Mouse (Mus musculus) adipocyte (in vitro differentiated cells): ENCODE data around the gene Gm21973.

Experiments used
- DNase-seq: peaks from one replicate; pipeline ENCODE4 v3.0.0-alpha.2; 2016; ENCODE audit warnings: low spot score

Gene Gm21973

DNA sequence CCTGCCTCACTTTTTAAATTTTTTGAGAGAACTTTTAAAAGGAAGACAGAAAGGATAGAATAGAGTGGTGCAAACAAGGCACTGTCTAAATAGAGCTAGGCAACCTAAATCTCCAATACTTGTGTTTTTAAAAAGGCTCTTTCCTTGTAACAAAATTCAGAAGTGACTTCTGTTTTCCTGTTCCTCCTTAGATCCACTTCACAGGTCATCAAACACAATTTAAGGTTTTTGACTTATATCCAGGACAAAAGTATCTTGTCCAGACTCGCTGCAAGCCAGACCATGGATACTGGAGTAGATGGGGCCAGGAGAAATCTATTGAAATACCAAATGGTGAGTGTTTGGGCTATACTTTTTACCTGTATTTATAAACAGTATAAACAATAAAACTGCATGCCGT lies at the start of gene Gm21973:
Gene Gm21973, plus strand, starts transcription at position 301 of the 400 bp plus-strand sequence.
- no peak for DNase-seq

DNA sequence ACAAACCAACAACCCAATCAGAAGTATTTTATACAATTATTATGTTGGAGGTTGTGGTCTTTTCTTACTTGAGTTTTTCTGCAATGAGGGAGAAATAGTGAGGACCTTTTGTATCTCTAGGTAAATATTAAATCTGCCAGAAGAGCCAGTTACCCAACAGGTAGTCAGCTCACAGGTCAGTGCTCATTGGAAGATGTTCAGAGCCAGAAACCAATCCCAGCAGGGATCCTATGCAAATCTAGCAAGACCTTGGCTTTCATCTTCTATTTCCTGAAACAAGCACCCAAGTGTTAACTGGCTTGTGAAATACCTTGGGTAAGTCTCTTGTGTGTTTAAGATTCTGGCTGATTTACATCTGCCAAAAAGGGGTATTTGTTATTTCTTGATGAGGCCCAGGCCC lies 48.8 kb upstream of the Gm21973 start:
- DNase-seq: no peak

DNA sequence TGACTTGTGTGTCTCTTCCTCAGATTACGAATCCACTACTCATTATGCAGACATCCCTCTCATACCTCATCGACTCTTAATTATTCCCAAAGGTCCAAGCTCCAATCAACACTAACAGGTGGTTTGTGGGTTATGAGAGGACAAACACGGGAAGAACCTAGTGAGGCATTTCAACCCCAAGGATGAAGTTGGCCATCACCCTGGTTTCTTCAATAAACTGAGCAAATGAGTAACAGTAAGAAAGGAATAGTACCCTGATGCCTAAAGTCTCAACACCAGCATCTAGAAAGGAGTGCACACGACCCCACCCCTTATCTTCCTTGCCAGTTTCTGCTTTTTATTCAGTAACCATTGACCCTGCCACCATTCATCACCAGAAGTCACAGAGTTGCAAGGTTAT lies 47.7 kb upstream of the Gm21973 start:
- DNase-seq: no peak

DNA sequence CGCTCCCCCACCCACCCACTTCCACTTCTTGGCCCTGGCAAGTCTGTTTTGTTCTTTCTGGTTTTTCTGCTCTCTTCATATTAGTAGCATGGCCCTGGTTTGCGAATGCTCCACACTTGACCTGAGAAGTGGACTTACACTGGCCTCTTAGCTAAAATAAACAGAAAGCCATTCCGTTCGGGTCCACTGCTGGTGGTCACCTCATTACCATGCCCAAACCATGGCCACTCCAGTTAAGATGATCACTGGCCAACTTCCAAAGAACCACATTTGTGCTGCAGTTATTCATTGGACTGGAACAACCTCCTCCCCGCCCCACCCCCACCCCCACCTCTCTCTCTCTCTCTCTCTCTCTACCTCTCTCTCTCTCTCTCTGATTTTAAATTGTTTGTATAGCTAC lies 43.6 kb upstream of the Gm21973 start:
- no peak for DNase-seq

DNA sequence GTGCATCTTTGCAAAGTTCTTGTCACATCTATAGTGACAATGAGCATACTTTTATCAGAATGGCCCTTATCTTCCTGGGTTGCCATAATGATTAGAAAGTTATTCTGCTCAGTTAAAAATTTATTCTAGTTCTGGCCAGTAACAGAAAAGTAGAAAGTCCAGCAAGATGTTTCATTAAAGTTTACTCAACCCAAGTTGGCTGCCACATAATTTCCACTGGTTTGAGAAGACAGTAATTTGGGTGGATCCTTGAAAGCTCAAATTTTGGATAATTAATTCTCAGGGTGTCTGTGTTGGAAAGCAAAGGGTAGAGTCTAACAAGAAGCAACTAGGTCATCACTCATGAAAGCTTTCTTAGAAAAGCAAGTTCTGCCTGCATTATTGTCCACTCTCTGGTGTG lies 41.5 kb upstream of the Gm21973 start:
- DNase-seq: no peak

DNA sequence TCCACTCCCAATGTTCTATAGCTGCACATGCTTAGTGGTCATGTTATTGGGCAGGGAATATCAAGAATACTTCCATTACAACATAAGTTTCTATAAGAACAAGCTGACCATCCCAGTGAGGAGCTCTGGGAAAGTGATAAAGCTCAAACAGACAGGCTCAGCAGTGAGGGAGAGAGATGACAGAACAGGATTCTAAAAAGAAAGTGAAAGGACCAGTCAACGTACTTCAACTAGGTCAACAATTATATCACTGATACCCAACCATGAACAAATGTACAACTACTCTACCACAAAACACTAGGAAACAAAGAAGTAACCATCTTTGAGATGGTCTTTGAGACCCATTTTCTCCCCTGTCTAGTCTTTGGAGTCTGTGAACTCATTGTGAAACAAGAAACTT lies 28.6 kb upstream of the Gm21973 start:
- DNase-seq: no peak

DNA sequence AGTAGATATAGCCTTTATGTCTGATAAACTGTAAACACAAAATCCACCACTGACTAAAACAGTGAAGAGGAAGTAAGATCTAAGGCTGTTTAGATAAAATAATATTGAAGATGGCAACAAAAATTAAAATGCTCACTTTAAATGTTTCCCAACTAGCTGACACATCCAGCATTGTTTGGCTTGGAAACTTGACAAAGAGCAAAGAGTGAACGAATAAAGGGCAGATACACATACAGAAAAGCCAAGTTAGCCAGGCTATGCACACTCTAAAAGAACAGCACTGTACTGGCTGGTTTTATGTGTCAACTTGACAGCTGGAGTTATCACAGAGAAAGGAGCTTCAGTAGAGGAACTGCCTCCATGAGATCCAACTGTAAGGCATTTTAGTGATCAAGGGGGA lies 27.1 kb upstream of the Gm21973 start:
- DNase-seq: peak; percentile 75

DNA sequence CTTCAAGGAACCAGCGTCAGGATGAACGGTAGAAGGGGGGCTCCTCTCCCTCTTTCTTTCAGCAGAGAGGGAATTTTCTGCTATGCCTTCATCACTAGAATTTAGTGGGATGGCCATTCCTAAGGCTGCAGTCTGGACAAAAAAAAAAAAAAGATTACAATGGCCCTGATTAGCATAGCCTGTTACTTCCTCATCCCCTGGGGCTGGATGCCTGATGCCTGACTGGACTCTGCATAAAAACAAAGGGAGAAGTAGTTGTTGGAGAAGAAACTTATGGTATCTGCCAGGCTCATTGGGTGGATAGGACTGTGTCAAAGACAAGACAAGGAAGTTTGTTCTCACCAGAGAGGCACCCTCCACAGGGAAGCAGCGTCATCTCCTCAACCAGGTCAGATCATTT lies 25.7 kb upstream of the Gm21973 start:
- no peak for DNase-seq

DNA sequence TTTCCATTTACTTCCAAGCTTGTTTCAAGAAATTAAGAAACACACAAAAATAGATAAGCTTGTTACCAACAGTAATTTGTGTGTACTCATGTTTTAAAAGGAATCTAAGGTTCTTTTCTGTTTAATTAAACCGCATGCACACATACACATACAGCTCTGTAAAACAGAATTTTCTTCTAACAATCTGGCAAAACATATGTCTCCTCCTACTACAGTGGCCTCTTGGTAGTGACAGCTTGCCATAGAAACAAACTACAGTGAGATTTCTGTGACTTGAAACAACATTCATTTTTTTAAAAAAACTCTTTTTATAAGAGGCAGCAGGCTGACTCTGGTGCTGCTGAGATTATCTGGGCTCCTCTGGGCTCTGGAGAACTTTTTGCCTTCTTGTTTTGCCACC lies 18.7 kb upstream of the Gm21973 start:
- DNase-seq: no peak

DNA sequence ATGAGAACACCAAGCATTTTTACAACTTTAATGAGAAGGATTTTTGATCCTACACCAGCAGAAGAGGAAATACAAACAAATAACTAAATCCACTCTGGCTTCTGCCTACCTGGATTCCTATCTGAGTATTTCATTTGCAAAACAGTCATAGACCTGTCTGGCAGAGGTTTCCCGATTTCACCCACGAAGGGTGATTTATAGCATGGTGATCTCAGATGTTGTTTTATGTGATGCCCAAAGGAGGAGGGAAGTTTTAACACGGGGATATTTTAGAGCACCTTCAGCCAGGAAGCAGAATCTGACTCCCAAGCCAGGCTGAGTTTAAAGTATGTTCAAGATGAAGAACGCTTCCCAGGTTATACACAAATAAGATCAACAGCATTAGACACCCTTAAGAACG lies 13.4 kb upstream of the Gm21973 start:
- DNase-seq: no peak

DNA sequence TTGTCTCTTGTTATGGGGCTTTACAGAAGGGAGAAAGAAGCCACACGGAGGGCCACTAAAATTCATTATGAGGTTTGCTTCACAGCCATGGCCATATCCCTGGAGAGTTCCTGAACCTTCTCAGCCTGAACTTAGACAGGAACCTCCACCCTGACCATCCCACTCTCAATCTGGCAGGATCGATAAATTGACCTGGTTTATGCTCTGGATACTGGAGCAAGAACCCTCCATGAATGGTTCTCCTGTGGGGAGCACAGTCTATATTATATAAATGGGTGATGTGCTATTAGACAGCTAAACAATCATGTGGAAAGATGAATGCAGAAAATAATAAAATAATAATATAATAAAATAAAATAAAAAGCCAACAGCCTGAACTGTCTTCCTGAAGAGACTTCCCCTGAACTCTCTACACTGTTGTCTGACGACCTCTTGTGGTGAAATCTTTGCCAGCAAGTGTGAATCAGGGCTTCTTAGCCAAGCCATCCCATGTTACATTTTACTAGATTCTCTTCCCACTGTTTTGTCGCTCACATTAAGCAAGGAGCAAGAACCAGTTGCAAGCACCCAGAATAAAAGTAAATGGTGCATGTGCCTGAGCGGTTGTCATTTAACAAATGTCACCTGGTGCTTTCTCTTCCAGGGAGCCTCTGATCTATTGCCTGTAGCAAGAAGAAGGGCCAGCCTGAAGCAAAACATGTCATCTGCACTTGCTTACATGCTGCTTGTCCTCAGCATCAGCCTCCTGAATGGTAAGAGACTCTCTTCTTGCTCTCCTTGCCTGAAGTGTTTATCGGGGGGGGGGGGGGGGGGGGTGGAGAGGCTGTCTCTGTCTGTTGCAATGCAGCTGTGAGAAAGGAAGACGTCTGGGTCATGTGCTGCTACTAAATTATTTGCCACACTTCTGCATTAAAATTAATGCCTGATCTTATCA lies 11.4 kb upstream of the Gm21973 start:
- peak; percentile 61 for DNase-seq

DNA sequence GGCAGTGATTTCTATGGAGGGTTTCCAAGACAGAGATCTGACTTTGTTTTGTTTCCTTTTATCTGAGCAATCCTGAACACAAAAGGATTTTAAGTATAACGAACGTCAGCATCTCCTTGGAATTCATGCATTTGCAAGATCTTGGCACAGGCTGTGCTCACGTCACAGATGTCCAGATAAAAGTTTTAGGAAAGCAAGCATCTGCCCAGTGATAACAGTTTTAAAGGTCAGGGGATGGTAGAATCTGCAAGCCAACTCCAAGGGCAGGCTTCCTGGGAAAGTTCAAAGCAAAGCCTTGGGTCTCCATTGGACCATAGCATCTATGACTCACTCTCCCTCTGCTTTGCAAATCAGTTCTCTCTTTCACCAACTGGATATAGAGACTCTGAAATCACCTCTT lies 5.4 kb downstream of the Gm21973 start:
- DNase-seq: no peak

DNA sequence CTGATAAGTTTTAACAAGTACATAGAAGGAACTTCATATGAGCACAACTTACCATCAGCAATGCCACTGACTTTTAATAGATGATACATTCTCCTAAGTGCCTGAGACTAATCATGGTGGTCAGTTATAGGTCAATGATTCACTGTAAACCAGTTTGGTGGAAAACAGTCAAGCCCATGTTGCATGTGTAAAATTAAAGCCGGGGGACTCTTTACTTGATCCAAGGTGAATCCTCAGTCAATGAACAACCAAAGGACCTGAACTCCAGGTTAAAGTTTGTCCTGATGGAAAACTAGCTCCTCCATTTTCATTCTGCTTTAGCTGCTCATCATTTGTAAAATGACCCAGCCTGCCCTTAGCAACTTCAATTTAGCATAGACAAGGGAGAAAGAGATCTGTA lies 7.4 kb downstream of the Gm21973 start:
- DNase-seq: no peak

DNA sequence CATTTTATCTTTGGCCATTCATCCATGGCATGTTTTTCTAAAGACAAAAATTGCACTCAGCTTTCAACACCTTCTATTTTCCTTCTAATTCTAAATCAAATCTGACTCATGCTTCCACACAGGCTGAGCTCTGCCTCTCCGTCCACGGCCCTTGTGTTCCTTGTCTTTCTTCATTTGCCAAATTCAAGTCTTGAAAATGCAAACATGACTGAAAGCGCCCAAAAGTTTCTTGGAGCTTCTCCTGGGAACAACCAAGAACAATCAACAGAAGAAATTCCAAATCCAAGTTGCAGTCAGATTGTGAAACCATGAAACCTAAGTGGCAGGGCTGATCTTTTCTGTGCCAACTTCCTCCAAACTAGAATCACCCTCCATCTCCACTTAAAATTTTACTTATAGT lies 13.4 kb downstream of the Gm21973 start:
- DNase-seq: peak; percentile 46

DNA sequence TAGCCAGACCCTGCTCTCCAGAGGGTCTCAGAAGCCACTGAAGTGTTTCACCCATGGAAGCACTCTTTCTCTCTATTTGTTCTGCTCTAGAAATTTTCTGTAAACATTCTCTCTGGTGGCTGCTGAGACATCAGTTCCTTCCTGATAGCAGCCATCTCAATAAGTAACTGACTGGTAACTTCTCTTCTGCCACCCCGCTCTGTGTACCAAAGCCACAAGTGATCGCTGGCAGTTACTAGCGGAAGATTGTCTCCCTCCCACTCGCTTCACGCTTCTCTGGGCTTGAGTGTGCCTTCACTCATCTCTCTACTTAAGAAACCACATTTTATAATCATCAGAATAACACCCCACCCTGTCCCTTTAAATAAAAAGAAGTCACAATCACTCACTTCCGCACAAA lies 21.9 kb downstream of the Gm21973 start:
- no peak for DNase-seq

DNA sequence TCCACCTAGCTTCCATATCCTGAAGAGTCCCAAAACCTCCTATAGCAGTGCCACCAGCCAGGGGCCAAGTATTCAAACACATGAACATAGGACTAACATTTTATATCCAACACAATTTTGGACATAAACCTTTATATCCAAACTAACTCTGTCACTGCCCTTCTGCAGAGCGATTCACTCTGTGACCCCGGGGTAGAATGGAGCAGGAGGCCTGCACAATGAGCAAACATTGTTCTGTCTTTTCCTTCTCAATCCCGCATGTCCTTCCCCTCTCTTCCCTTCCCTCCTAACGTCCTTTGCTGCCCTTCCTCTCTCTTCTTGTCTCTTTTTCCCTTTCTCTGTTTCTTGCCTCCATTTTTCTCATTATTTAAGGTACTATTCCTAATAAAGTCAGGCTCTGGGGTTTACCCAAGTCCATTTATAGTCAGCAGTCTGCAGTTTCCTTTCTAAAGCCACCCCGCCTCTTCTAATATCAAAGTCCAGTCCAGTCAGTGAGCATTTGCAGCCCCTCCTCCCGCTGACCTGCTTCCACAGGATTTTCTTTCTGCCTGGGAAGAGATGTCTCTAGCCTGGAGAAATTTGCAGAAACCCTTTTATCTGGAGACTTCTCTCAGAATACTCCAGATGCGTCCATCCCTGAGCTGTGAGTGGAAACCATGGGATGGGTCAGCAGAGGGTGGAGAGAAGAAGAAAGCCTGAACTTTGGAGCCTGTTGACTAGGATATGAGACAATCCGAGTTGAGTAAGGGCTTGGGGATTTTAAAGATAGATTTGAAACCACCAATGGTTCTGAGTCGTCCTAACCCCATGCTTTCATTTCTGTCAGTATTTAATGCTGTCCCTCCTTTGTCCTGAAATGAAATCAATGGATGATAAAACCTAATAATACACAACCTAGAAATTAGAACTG lies 33.1 kb downstream of the Gm21973 start, which contains the start of gene Agxt2:
Gene Agxt2, plus strand, starts transcription at position 494 of the 910 bp plus-strand sequence.
- no peak for DNase-seq

DNA sequence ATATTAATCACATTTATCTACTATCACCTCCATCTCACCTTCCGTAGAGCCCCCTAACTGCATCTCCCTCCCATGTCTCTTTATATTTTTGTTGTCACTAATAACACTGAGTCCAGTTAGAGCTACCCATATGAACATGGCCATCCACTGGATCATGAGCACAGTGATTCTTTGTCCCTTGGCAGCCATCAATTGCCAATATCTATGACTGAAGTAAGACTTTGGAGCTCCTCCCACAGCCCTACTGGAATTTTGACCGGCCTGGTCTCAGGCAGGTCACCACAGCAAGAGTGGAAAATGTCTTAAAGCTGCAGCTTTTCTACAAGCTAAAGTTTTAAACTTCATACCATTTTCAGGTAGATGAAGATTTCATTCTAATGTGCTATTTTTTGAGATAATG lies 41.2 kb downstream of the Gm21973 start:
- no peak for DNase-seq

DNA sequence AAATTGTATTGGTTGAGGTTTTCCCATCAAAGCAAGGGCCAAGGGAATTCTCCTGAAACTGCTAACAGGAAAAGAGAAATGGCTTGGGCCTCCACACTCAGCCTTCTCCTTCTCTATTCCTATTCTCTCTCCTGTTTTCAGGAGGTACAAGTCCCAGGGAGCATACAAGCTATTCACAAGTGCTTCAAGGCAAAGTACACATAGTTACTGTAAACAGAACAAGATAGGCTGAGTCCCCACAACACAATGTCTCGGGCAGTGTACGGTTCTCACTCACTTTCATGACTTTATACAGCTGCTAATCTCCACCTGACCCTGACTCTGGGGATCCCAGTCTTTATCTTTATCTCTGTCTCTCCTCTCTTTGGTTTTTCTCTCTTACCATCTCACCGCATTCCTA lies 50.2 kb downstream of the Gm21973 start:
- DNase-seq: no peak

DNA sequence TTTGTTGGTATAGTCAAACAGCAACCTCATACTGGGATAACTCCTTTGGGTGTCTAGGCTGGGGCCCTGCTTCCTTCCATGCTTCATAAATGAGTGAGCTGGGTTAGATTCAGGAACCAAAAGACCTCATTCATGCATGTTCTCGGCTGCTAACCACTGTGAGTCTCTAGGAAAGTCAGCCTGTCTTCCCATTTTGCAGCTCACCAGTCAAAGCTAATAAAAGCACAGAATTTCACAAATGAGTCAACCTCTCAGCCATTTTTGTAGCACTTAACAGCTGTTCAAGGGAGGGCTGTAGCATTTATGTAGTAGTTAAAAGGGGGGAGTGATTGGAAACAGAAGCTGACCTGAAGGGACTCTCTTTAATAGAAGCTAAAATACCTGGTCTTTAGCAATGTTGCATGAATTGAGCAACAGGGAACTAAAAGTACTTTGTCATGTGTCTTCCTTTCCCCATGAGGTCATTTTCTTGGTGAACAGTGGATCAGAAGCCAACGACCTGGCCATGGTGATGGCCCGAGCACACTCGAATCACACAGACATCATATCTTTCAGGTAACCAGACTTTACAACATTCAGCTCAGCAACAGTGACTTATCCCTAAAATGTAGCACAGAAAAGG lies 53.3 kb downstream of the Gm21973 start:
- no peak for DNase-seq

DNA sequence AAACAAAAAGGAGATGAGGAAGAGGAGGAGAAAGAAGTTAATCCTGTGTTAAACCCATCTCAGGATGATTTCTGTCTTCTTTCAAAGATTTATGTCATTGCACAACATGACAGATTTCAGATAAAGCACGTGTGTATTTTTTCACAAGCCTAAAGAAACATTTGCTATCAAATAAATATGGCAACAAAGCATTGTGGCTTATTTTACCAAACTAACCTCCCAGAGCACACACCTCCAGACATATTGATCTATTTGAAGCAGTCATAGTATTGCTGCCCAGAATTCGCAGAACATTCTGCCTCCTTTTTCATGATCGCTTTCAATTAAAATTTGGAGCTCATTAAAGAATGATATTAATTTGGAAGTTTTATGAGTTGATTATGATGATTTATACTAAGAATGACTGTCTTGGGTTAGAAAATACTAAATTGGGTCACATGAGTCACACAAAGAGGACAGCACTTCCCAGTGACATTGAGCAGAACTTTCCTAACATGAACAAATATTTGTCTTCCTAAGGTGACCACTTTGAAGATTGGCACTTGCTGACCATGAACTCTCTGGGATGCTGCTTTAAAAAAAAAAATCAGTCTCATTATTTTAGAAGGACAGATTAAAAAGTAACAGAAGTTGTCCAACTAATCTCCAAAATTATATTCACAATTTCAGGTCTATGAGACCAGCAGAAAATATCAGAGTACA lies 54.7 kb downstream of the Gm21973 start:
- DNase-seq: no peak

DNA sequence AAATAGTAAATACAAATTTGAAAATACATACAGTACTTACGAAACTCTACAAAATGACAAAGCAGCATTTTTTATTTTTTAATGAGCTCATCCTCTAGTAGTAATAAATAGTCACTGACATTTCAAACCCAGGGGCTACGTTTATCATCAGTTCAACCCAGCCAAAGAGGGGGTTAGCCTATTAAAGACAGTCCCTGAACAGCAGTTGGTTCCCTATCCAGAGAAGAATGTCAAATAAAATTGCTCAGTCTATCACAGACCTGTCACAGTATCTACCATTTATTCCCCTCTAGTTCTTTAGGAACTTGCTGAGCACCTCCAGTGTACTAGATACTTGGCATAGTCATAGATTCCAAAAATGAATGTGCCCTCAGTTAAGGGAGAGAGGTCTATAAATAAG lies 62.1 kb downstream of the Gm21973 start:
- no peak for DNase-seq

DNA sequence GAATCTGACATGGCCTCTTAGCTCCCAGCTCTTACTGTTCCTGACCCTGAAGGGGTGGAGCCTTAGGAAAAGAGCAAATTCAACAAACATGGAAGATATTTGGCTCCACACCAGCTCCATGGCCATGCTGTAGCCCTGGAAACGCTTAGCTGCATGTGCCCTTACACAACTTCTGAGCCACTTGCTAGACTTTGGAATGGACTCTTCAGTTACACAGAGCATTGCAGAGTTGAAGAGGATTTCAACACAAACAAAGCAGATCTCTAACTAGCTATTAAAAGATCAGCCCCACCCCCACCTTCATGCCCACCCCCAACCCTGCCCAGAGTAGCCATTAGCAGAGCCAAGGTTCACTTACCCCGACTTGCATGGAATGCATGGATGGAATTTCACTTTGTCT lies 74.6 kb downstream of the Gm21973 start:
- DNase-seq: peak; percentile 61
